Mouse (Mus musculus) right cerebral cortex, postnatal 14 days (tissue): Measurements from ENCODE around the gene Taz.

ENCODE experiments used
- DNase-seq: peaks from one replicate; pipeline ENCODE4 v3.0.0; 2022

The Taz gene

GRCm38 (mm10) chrX:74281041-74281731 lies 526 bp upstream of the Taz start:
- no peak for DNase-seq

GRCm38 (mm10) chrX:74282395-74283091 lies 831 bp downstream of the Taz start:
- DNase-seq: peak; percentile 84

- DNase-seq: no peak
These were observed 1.4 kb downstream of the Taz start for GRCm38 (mm10) chrX:74283092-74283437.

- no peak for DNase-seq
These were observed 11.7 kb downstream of the Taz start for GRCm38 (mm10) chrX:74293431-74293830.

- peak; percentile 90 for DNase-seq
These were observed 15.1 kb downstream of the Taz start, which contains the start of gene Atp6ap1 for GRCm38 (mm10) chrX:74296538-74297448. TSS of gene Atp6ap1 (plus strand) at chrX:74297097.

GRCm38 (mm10) chrX:74298348-74298747 lies 16.6 kb downstream of the Taz start:
- DNase-seq: no peak

GRCm38 (mm10) chrX:74299721-74300120 lies 18.0 kb downstream of the Taz start:
- DNase-seq: no peak

GRCm38 (mm10) chrX:74304867-74305700 lies 23.4 kb downstream of the Taz start, which contains the start of gene Gdi1:
TSS of gene Gdi1 (plus strand) at chrX:74304998.
- DNase-seq: peak; percentile 65

GRCm38 (mm10) chrX:74312540-74313464 lies 31.1 kb downstream of the Taz start, which contains the start of gene Fam50a:
TSS of gene Fam50a (plus strand) at chrX:74313033.
- peak; percentile 88 for DNase-seq

- peak; percentile 59 for DNase-seq
These were observed 47.0 kb downstream of the Taz start, which contains the start of gene Plxna3 for GRCm38 (mm10) chrX:74328725-74329161. TSS of gene Plxna3 (plus strand) at chrX:74329066.

- DNase-seq: no peak
These were observed 47.5 kb downstream of the Taz start for GRCm38 (mm10) chrX:74329215-74329671.

- DNase-seq: no peak
These were observed 48.6 kb downstream of the Taz start for GRCm38 (mm10) chrX:74330166-74330930.
